Mouse (Mus musculus) midbrain, embryonic 15.5 days (tissue): ENCODE data around the gene Mlec. TPM values are rescaled to one million over a fixed set of nuclear protein-coding genes. Genes with fewer than 3 reads are reported as not detected.
"Not testable (repeated sequence)": the region's sequence is repeated elsewhere in the genome, so short reads cannot be mapped to it uniquely, and the experiment has no call there.

Source experiments
- ATAC-seq: fragments of 200-750 bp; cut with Nextera tagmentation; replicated peaks from 2 replicates; pipeline ENCODE4 v1.8.0; 2017; ENCODE audit warnings: moderate TSS enrichment
- H3K27ac ChIP-seq: fragments of 300-500 bp; sonication (generic); 2 replicates; pipeline ENCODE4 v1.5.1; 2015; ENCODE audit warnings: mild to moderate bottlenecking, inconsistent platforms
- H3K27me3 ChIP-seq: fragments of 300-500 bp; sonication (generic); replicated peaks from 2 replicates; pipeline ENCODE4 v1.6.1; 2015; ENCODE audit warnings: inconsistent platforms
- H3K36me3 ChIP-seq: fragments of 300-500 bp; sonication (generic); replicated peaks from 2 replicates; pipeline ENCODE4 v1.6.1; 2015; ENCODE audit warnings: inconsistent platforms
- H3K4me1 ChIP-seq: fragments of 300-500 bp; sonication (generic); 2 replicates; pipeline ENCODE4 v1.6.1; 2015; ENCODE audit warnings: inconsistent platforms
- H3K4me2 ChIP-seq: fragments of 300-500 bp; sonication (generic); 2 replicates; pipeline ENCODE4 v1.6.1; 2015; ENCODE audit warnings: inconsistent platforms, mild to moderate bottlenecking, moderate library complexity
- H3K4me3 ChIP-seq: fragments of 300-500 bp; sonication (generic); 2 replicates; pipeline ENCODE4 v1.5.1; 2015; ENCODE audit warnings: mild to moderate bottlenecking, inconsistent platforms
- H3K9ac ChIP-seq: fragments of 300-500 bp; sonication (generic); 2 replicates; pipeline ENCODE4 v1.6.1; 2015; ENCODE audit warnings: mild to moderate bottlenecking, inconsistent platforms
- H3K9me3 ChIP-seq: fragments of 300-500 bp; sonication (generic); 2 replicates; pipeline ENCODE4 v1.6.1; 2016; ENCODE audit warnings: inconsistent platforms
- WGBS: fragments of 180-500 bp; shearing (Covaris S2); methylation state at CpG from one replicate; pipeline ENCODE4 v1.1.7; 2015; ENCODE audit warnings: mixed read lengths; 5-methylcytosine and 5-hydroxymethylcytosine counted together
- polyA plus RNA-seq: library from polyadenylated mRNA; unstranded; fragments of >200 nt; fragmentation: Nextera tagmentation; extraction: Ambion mirVana; gene quantifications from 2 replicates; pipeline ENCODE4 v1.2.1, GENCODE M21; 2015

Gene Mlec
- polyA plus RNA-seq, 1 experiment from 2014 or later, result 28.9 TPM

DNA sequence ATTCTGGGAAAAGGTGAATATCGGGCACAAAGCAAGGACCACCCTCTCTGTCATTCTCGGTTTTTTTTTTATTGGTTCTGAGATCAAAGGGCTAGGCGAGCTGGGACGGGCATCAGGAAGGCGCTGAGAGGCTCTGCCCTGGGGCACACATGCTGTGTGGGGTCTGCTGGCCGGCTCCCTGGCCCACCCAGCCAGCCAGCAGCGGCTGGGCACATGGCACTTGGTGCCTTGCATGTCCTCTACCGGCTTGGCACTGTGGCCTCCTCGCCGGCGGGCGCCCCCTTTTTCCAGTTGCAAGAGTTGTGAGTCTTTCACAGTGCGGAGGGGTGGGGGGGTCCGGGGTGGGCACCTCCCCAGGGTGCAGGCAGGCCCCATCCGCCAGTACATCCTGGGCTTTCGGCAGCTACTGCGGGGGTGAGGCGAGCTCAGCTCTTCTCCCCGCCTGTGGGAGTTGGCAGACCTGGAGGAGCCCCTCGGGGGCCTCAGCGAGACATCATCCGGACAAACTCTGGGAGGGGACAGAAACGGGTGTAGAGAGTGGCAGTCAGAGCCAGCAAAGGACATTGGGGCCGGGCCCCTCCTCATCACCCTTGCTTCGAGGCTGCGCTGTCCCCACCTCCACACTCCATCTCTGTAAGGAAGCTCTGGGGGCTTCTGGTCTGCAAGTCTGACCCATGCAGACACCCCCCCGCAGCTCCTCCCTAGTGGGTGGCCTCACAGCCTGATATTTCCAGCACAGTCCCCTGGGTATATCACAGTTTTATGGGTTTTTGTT, 10.8 kb upstream of the Mlec start:
- Histone ChIP-seq H3K4me2 (no peak overlapping the region), H3K9ac (no peak overlapping the region), H3K9me3 (no peaks in the 10 kb centered on the region), H3K36me3 (no peaks in the 10 kb centered on the region), H3K4me3 (no peak overlapping the region), H3K4me1 (peaks cover 10% of the 10 kb centered on the region), H3K27ac (no peak overlapping the region), H3K27me3 (no peaks in the 10 kb centered on the region)
- ATAC-seq, result no peak
- WGBS, result 59% methylated on average over 27 of the region's 27 CpGs

DNA sequence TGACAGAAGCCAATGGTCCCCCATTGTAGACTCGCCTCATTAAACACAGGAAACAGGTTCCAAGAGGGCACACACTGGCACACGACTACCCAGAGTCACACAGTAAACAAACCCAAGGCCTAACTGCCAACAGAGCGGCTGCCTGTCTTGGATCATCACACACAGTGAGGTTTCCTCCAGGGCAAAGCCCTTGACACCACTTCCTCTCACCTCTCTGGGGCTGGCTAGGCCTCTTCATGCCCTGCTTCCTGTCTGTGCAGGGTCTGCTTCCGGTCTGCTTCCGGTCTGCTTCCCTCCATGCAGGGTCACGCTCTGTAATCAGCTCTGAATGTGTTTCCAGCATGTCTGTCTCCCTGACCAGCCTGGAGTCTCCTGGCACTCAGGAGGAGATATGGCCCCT, 9.4 kb upstream of the Mlec start:
- no peak for ATAC-seq
- Histone ChIP-seq H3K36me3 (no peaks in the 10 kb centered on the region), H3K27me3 (no peaks in the 10 kb centered on the region), H3K9me3 (no peaks in the 10 kb centered on the region), H3K27ac (no peak overlapping the region), H3K9ac (no peak overlapping the region), H3K4me3 (no peak overlapping the region), H3K4me2 (no peak overlapping the region), H3K4me1 (peaks cover 10% of the 10 kb centered on the region)
- 75% methylated on average over 6 of the region's 6 CpGs for WGBS

DNA sequence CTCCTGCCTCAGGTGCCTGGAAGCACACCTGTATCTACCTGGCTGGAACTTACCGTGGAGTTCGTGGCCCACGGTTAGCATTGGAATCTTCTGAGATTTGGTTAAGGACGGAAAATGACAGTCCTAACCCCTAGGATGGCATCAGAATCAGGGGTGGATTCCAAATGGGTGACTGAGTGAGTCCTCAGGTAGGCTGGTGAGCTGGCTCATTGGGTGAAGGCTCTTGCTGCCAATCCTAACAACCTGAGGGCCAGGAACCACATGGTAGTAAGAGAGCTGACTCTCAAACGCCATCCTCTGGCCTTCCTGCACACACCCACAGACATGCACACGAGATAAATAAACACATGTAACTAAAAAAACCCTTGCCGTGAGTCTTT, 8.8 kb upstream of the Mlec start:
- Histone ChIP-seq H3K4me1 (peaks cover 10% of the 10 kb centered on the region), H3K9ac (no peak overlapping the region), H3K9me3 (no peaks in the 10 kb centered on the region), H3K27me3 (no peaks in the 10 kb centered on the region), H3K4me2 (no peak overlapping the region), H3K4me3 (no peak overlapping the region), H3K27ac (no peak overlapping the region), H3K36me3 (no peaks in the 10 kb centered on the region)
- no peak for ATAC-seq
- WGBS, result 84% methylated on average over 7 of the region's 7 CpGs

DNA sequence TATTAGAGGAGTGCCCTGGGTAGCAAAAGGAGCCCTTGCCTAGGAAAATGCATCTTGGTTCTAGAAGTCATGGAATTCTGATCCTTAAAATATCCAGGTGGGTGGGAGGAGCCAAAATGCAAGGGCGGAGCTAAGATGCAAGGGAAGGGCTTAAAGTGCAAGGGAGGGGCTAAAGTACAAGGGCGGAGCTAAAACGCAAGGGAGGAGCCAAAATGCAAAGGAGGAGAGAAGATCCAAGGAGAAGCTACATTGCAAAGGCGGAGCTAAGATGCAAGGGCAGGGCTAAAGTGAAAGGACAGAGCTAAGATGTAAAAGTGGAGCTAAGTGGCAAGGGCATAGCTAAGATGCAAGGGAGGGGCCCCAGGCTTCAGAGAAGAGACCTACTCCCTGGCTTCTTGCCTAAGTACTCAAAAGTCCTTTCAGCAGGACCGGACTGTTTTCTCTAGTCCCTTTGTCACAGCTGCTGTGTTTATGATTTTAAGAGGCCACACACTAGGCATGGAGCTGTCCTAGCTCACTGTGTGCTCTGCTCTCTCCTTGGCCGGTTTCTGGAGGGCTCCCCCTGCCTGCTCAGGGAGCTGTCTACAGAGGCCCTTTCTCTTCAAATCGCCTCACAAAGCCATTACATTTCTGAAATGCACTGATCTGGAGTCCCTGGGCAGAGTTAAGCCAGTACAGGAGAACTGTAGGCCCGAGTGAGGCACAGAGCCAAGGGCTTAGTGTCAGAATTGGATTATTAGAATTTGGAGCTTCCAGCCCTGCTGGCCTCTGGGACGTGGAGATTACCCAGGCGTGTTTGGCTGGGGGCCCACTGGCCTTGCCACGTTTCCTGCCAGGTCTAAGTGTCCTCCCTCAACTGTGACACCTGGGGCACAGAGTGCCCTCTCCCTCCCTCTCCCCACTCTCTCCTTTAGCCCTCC, 8.2 kb upstream of the Mlec start:
- H3K4me1 ChIP-seq, result peaks cover 10% of the 10 kb centered on the region
- no peak overlapping the region for H3K9ac ChIP-seq
- no peak overlapping the region for H3K4me3 ChIP-seq
- no peaks in the 10 kb centered on the region for H3K27me3 ChIP-seq
- H3K36me3 ChIP-seq, result no peaks in the 10 kb centered on the region
- 38% methylated on average over 11 of the region's 11 CpGs for WGBS
- peak overlapping the region; percentile 62 for H3K27ac ChIP-seq
- ATAC-seq, result no peak; the same call in 1 of the 2 replicates
- no peaks in the 10 kb centered on the region for H3K9me3 ChIP-seq
- no peak overlapping the region for H3K4me2 ChIP-seq

DNA sequence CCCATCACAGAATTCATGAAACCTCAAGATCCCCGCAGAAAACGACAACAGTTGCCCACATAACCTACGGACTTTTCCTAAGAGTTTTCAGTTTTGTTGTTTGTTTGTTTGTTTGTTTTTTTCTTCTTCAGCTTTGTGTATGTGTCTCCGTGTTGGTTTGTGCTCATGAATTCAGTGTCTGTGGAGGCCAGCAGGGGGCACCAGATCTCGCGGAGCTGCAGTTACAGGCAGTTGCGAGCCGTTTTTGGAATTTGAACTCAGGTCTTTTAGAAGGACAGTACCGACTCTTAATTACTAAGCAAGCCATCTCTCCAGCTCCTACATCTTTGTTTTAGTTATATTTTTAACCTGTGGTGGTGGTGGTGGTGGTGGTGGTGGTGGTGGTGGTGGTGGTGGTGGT, 7.4 kb upstream of the Mlec start:
- ATAC-seq, result no peak
- Histone ChIP-seq H3K36me3 (no peaks in the 10 kb centered on the region), H3K9me3 (no peaks in the 10 kb centered on the region), H3K27ac (no peak overlapping the region), H3K4me2 (no peak overlapping the region), H3K27me3 (no peaks in the 10 kb centered on the region), H3K9ac (no peak overlapping the region), H3K4me3 (no peak overlapping the region), H3K4me1 (peaks cover 10% of the 10 kb centered on the region)
- WGBS, result 71% methylated on average over 9 of the region's 9 CpGs

DNA sequence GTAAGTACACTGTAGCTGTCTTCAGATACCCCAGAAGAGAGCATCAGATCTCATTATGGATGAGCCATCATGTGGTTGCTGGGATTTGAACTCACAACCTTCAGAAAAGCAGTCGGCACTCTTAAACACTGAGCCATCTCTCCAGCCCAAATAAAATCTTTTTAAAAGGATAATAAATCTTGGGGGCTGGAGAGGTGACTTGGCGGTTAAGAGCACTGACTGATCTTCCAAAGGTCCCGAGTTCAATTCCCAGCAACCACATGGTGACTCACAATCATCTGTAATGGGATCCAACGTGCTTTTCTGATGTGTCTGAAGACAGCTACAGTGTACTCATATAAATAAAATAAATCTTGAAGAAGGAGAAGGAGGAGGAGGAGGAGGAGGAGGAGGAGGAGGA, 6.5 kb upstream of the Mlec start:
- not testable (repeated sequence) for H3K27ac ChIP-seq, H3K36me3 ChIP-seq, H3K27me3 ChIP-seq, ATAC-seq, H3K9me3 ChIP-seq, H3K9ac ChIP-seq, H3K4me2 ChIP-seq, H3K4me3 ChIP-seq
- WGBS, result 77% methylated on average over 4 of the region's 4 CpGs
- peaks cover 10% of the 10 kb centered on the region for H3K4me1 ChIP-seq

DNA sequence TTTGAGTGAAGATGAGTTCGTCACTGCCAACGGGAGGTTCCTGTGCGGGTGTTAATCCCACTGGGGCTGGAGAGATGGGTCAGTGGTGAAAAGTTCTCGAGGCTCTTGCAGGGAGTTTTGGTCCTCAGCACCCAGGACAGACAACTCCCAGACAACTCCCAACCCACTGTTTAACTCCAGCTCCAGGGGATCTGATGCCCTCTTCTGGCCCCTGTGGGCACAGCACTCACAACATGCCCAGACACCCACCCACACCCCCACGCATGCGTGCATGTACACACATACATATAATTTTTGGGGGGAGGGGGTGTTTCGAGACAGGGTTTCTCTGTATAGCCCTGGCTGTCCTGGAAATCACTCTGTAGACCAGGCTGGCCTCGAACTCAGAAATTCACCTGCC, 5.6 kb upstream of the Mlec start:
- H3K36me3 ChIP-seq, result no peaks in the 10 kb centered on the region
- no peak for ATAC-seq
- 36% methylated on average over 8 of the region's 8 CpGs for WGBS
- H3K4me3 ChIP-seq, result no peak overlapping the region
- peaks cover 16% of the 10 kb centered on the region for H3K4me1 ChIP-seq
- no peaks in the 10 kb centered on the region for H3K27me3 ChIP-seq
- H3K9me3 ChIP-seq, result no peaks in the 10 kb centered on the region
- H3K27ac ChIP-seq, result no peak overlapping the region
- no peak overlapping the region for H3K9ac ChIP-seq
- H3K4me2 ChIP-seq, result no peak overlapping the region

DNA sequence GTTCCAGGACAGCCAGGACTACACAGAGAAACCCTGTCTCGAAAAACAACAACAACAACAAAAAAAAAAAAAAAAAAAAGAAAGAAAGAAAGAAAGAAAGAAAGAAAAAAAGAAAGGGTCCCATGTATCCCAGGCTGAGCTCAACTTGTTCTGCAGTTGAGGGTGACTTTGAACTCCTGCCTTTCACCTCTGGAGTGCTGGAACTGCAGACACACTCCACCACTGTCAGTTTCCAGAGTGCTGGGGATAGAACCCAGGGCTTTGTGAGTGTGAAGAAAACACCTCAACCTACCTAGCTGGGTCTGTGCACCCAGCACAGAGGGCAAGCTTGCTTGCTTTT, 3.9 kb upstream of the Mlec start:
- H3K36me3 ChIP-seq, H3K27ac ChIP-seq, H3K4me2 ChIP-seq, H3K9me3 ChIP-seq, H3K9ac ChIP-seq, H3K27me3 ChIP-seq, H3K4me3 ChIP-seq, ATAC-seq: not testable (repeated sequence)
- 55% methylated on average over 1 of the region's 1 CpGs for WGBS
- H3K4me1 ChIP-seq, result peaks cover 22% of the 10 kb centered on the region

DNA sequence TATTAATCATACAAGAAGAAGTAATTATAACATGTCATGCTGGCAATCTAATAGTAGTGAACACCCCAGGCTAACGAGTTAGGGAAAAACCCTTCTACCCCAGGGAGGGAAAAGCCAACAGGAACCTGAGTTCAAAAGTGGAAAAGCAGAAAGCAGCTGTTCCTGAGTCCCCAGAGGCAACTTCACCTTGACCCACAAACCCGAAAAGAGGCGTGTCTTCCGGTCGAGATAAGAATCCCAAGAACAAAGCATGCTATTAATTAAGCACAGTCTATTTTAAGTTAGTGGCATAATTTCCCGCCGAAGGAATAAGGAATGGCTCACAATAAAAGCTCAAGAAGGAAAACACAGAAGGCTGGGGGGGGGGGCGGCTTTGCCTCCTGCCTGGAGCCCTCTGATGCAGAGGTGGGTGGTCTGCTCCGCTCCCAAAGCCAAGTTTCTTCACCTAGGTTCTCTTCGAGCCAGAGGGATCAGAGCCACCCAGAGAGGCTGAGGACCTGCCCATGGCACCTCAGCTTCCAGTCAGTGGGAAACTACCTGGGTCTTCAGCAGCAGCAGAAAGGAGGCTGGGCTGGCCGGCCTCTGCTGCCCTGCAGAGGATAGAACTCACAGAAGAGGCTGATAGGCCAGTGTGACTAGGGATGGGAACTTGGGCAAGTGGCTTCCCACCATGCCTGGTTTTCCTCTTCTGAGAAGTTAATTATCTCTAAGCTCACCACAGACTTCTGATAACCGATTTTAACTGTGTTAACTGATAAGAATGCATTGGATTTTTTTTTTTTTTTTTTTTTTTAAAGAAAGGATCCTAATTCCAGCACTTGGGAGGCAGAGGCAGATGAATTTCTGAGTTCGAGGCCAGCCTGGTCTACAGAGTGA, 3.3 kb upstream of the Mlec start:
- WGBS, result 64% methylated on average over 13 of the region's 13 CpGs
- H3K36me3 ChIP-seq, result no peaks in the 10 kb centered on the region
- no peak overlapping the region for H3K27ac ChIP-seq
- H3K9me3 ChIP-seq, result no peaks in the 10 kb centered on the region
- no peak overlapping the region for H3K9ac ChIP-seq
- no peak overlapping the region for H3K4me3 ChIP-seq
- ATAC-seq, result no peak
- H3K27me3 ChIP-seq, result no peaks in the 10 kb centered on the region
- no peak overlapping the region for H3K4me2 ChIP-seq
- peaks cover 24% of the 10 kb centered on the region for H3K4me1 ChIP-seq

DNA sequence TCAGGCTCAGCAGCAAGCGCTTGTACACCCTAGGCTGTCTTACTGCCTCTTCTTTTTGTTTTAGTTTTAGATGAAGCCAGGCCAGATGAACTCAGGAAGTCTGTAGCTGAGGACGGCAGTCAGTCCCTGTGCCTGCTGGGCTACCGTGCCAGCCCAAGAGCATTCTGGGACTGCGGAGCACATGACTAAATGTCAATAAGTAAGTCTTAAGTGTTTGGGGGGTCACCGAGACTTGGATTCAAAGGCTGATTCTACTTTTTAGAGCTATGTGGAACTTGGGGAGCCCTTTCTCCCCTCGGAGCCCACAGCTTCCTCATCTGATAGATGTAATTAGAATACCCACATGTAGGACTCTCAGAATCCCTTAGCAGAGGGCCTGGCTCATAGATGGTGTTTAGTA, 2.7 kb upstream of the Mlec start:
- ATAC-seq, result no peak
- H3K4me1 ChIP-seq, result peaks cover 25% of the 10 kb centered on the region
- H3K4me2 ChIP-seq, result no peak overlapping the region
- H3K9ac ChIP-seq, result no peak overlapping the region
- 79% methylated on average over 6 of the region's 6 CpGs for WGBS
- no peaks in the 10 kb centered on the region for H3K36me3 ChIP-seq
- H3K4me3 ChIP-seq, result no peak overlapping the region
- no peaks in the 10 kb centered on the region for H3K27me3 ChIP-seq
- no peaks in the 10 kb centered on the region for H3K9me3 ChIP-seq
- H3K27ac ChIP-seq, result no peak overlapping the region

DNA sequence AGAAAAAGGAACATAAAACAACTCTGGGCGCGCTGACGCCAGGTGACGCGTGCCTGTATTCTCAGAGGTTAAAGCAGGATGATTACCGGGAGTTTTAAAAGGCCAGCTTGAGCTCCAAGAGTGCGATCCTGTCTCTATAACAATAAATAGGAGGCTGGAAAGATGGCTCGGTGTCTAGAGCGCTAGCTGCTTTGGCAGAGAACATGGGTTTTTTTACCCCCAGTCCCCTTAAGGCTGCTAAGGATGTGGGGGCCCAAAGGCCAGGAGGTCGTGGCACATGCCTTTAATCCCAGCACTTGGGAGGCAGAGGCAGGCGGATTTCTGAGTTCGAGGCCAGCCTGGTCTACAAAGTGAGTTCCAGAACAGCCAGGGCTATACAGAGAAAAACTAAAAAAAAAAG, 1.2 kb upstream of the Mlec start:
- no peak for ATAC-seq
- Histone ChIP-seq H3K27ac (peak overlapping the region; percentile 99), H3K4me1 (peaks cover 40% of the 10 kb centered on the region)

DNA sequence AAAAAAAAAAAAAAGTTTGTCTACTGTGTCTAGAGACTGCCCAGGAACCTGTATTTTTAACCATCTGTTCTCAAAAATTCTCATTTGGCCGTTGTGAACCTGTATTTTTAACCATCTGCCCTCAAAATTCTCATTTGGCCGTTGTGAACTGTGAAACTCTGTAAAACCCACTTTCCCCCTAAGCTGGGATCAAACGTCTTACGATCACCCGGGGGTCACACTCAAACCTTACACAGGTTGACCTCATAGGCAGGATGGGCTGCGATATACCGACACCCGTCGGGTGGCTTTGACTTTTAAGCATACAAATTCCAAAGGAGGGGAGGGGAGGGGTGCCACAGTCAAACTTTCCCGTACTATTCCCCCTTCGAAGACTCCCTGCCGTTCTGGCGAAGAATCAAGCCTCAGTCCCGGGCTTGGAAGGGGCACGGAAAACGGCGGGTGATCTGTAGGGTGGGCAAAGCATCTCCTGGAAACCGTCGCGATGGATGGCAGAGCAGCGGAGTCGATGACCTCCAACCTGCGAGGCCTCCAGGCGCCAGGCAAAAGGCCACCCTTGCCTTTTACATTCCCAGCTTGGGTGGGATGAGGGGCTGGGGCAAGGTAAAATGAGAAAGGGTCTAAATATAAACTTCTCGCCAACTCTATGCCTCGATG, 918 bp downstream of the Mlec start:
- Histone ChIP-seq H3K4me2 (peak overlapping the region; percentile 92), H3K4me1 (peaks cover 51% of the 10 kb centered on the region), H3K27me3 (no peaks in the 10 kb centered on the region)

More for the DNA sequence above, 1.2 kb upstream of the Mlec start:
- WGBS, result 30% methylated on average over 12 of the region's 12 CpGs
- peak overlapping the region; percentile 97 for H3K4me3 ChIP-seq
- peak overlapping the region; percentile 92 for H3K4me2 ChIP-seq
- peak overlapping the region; percentile 96 for H3K9ac ChIP-seq
- no peaks in the 10 kb centered on the region for H3K9me3 ChIP-seq
- no peaks in the 10 kb centered on the region for H3K36me3 ChIP-seq
- H3K27me3 ChIP-seq, result no peaks in the 10 kb centered on the region

More for the DNA sequence above, 918 bp downstream of the Mlec start:
- Histone ChIP-seq H3K4me3 (peak overlapping the region; percentile 97), H3K36me3 (no peaks in the 10 kb centered on the region), H3K9me3 (no peaks in the 10 kb centered on the region), H3K9ac (peak overlapping the region; percentile 96), H3K27ac (no peak overlapping the region)
- 2% methylated on average over 26 of the region's 26 CpGs for WGBS
- ATAC-seq, result no peak
